19 mouse cellular contexts compared by ENCODE assay signal in the genomic region with DNA sequence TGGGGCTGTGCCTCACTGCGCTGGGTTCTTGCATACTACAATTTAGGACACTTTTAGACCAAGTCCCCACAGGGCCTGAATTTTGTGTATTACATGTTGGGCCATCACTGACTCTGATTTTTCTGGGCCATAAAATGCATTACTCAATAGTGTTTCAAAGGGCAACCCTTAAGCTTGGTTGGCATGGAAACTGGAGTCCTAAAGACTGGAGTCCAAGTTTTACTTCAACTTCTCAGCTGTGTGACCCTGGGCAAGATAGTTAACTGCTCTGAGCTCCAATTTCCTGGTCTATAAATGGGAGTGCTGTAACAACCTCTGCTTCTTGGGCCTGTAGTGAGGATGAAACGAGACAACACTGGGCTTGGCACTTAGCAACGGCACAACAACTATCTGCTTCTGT.
A peak's percentile ranks its signal among the peaks of the same experiment; 100 is the strongest.
DNase-seq lines count a peak whose midpoint lies in the region; ATAC-seq and TF ChIP-seq lines count a peak whose summit lies in the region.
"Had no signal": no experiment of that assay in that cellular context is flagged by ENCODE, and none has a peak within 500 bp of the region (broad histone marks: within the 10 kb centered on the region; RNA-seq: fewer than 3 reads in every experiment).

No protein-coding gene starts in this region.

- peaks cover 79% of the 10 kb centered on the region for H3K4me1 ChIP-seq in forebrain, embryonic 10.5 days
- H3K4me1 ChIP-seq in forebrain, embryonic 11.5 days (replicated peaks; ENCODE audit: control insufficient read depth, insufficient read depth, low read length): peaks cover 12% of the 10 kb centered on the region
- H3K4me1 ChIP-seq in kidney, adult 2 months (ENCODE audit: control insufficient read depth, insufficient read depth, low read length): peaks cover 30% of the 10 kb centered on the region
- peaks cover 42% of the 10 kb centered on the region for H3K4me1 ChIP-seq in intestine, embryonic 16.5 days (ENCODE audit: control insufficient read depth, insufficient read depth, low read length)

- TF ChIP-seq CTCF in kidney, adult 2 months (conservative IDR thresholded peaks at IDR 0.05; ENCODE audit: insufficient read depth, insufficient read length, low read depth, low read length): no peak

- peaks cover 7% of the 10 kb centered on the region; the same call in 1 of the 2 replicates for H3K36me3 ChIP-seq in forebrain, embryonic 10.5 days (replicated peaks)
- H3K36me3 ChIP-seq in forebrain, embryonic 11.5 days (ENCODE audit: control insufficient read depth, insufficient read depth, low read length): no peaks in the 10 kb centered on the region
- H3K36me3 ChIP-seq in kidney, adult 2 months (ENCODE audit: control insufficient read depth, insufficient read depth, low read length): no peaks in the 10 kb centered on the region
- H3K36me3 ChIP-seq in intestine, embryonic 16.5 days (ENCODE audit: control insufficient read depth, insufficient read depth, low read length): no peaks in the 10 kb centered on the region
- H3K36me3 ChIP-seq: hindbrain, embryonic 12.5 days; liver, embryonic 13.5 days; neural tube, embryonic 13.5 days had no signal

- H3K9ac ChIP-seq in forebrain, embryonic 11.5 days (ENCODE audit: low read length): no peak overlapping the region
- no peak overlapping the region for H3K9ac ChIP-seq in intestine, embryonic 16.5 days (ENCODE audit: low read depth, low read length)
- H3K9ac ChIP-seq: forebrain, postnatal 0 days; hindbrain, embryonic 12.5 days; liver, embryonic 13.5 days; lung, embryonic 14.5 days; neural tube, embryonic 13.5 days had no signal

- no peak overlapping the region for H3K4me3 ChIP-seq in forebrain, embryonic 10.5 days
- no peak overlapping the region for H3K4me3 ChIP-seq in forebrain, embryonic 11.5 days (ENCODE audit: low read depth, low read length)
- no peak overlapping the region for H3K4me3 ChIP-seq in kidney, adult 2 months (ENCODE audit: insufficient read depth, low read depth, low read length)
- no peak overlapping the region for H3K4me3 ChIP-seq in intestine, embryonic 16.5 days (ENCODE audit: low read length)
- H3K4me3 ChIP-seq: hindbrain, embryonic 12.5 days; left cerebral cortex, adult 2 months; liver, embryonic 13.5 days; neural tube, embryonic 13.5 days had no signal

- no peaks in the 10 kb centered on the region for H3K27me3 ChIP-seq in forebrain, embryonic 10.5 days (ENCODE audit: poor library complexity, severe bottlenecking)
- no peaks in the 10 kb centered on the region for H3K27me3 ChIP-seq in forebrain, embryonic 11.5 days (ENCODE audit: control insufficient read depth, insufficient read depth, low read length)
- no peaks in the 10 kb centered on the region for H3K27me3 ChIP-seq in kidney, adult 2 months (replicated peaks; ENCODE audit: control insufficient read depth, insufficient read depth, low read length)
- H3K27me3 ChIP-seq in intestine, embryonic 16.5 days (replicated peaks; ENCODE audit: control insufficient read depth, insufficient read depth, low read length): no peaks in the 10 kb centered on the region
- H3K27me3 ChIP-seq: hindbrain, embryonic 12.5 days; liver, embryonic 13.5 days; neural tube, embryonic 13.5 days had no signal

- H3K4me2 ChIP-seq in forebrain, embryonic 11.5 days (ENCODE audit: low read depth, low read length, severe bottlenecking): no peak overlapping the region
- H3K4me2 ChIP-seq in intestine, embryonic 16.5 days (ENCODE audit: low read depth, low read length): no peak overlapping the region
- H3K4me2 ChIP-seq: hindbrain, embryonic 12.5 days; liver, embryonic 13.5 days; lung, embryonic 14.5 days; neural tube, embryonic 13.5 days had no signal

- WGBS in forebrain, embryonic 10.5 days: 84% methylated on average over 3 of the region's 3 CpGs
- WGBS in forebrain, embryonic 11.5 days: 64% methylated on average over 3 of the region's 3 CpGs
- WGBS in kidney, adult 2 months: 62% methylated on average over 3 of the region's 3 CpGs
- WGBS in intestine, embryonic 16.5 days: 44% methylated on average over 3 of the region's 3 CpGs

- 0 out of 2 replicates have a peak overlapping the region, but pooled peaks have one; percentile 53 for H3K27ac ChIP-seq in forebrain, embryonic 10.5 days
- H3K27ac ChIP-seq in forebrain, embryonic 11.5 days (ENCODE audit: low read depth, low read length): no peak overlapping the region
- no peak overlapping the region for H3K27ac ChIP-seq in kidney, adult 2 months (ENCODE audit: insufficient read depth, low read depth, low read length)
- H3K27ac ChIP-seq in intestine, embryonic 16.5 days (ENCODE audit: low read length): peak overlapping the region; percentile 72
- H3K27ac ChIP-seq: hindbrain, embryonic 12.5 days; left cerebral cortex, adult 2 months; liver, embryonic 13.5 days; neural tube, embryonic 13.5 days had no signal

- H3K9me3 ChIP-seq in forebrain, embryonic 10.5 days: no peaks in the 10 kb centered on the region
- H3K9me3 ChIP-seq in forebrain, embryonic 11.5 days (ENCODE audit: control insufficient read depth, low read length): no peaks in the 10 kb centered on the region
- H3K9me3 ChIP-seq in intestine, embryonic 16.5 days (ENCODE audit: control insufficient read depth, low read length): no peaks in the 10 kb centered on the region
- H3K9me3 ChIP-seq: hindbrain, embryonic 12.5 days; liver, embryonic 13.5 days; neural tube, embryonic 13.5 days had no signal

- no peak for TF ChIP-seq POLR2A in kidney, adult 2 months (IDR thresholded peaks at IDR 0.05; ENCODE audit: low read depth, low read length)

- DNase-seq in forebrain, embryonic 10.5 days (ENCODE audit: extremely low spot score, low spot score): no peak
- DNase-seq in forebrain, embryonic 11.5 days (ENCODE audit: low spot score): no peak
- peak; percentile 75 for DNase-seq in kidney, adult 2 months
- DNase-seq in kidney, postnatal 10 days: no peak
- DNase-seq in R1 (ENCODE audit: low read depth, low spot score): peak; percentile 51
- no peak for DNase-seq in cerebellum, adult 9-11 months
- DNase-seq: cerebellum, adult 8-10 months; forebrain, postnatal 0 days; kidney, postnatal 14 days; liver, embryonic 13.5 days; lung, embryonic 14.5 days; right cerebral cortex, adult 18-20 months; thymus, postnatal 36 days had no signal

- ATAC-seq in forebrain, embryonic 11.5 days (replicated peaks; ENCODE audit: low FRiP score): no peak
- ATAC-seq in intestine, embryonic 16.5 days: peak; percentile 65
- no peak for ATAC-seq in frontal cortex, adult (ENCODE audit: low TSS enrichment)
- ATAC-seq: CD4-positive, CD25-positive, alpha-beta regulatory T cell, adult 4 months; forebrain, postnatal 0 days had no signal

Comparison
In these comparisons a context has a peak if more than half of its experiments do, and no peak if none do; other contexts are left out.
1. DNase-seq: peak in kidney, adult 2 months (single experiment) and R1 (single experiment); none in forebrain, embryonic 10.5 days (single experiment), forebrain, embryonic 11.5 days (single experiment), kidney, postnatal 10 days (single experiment) and cerebellum, adult 9-11 months (single experiment).
2. H3K27ac ChIP-seq: peak in forebrain, embryonic 10.5 days (single experiment) and intestine, embryonic 16.5 days (single experiment); none in forebrain, embryonic 11.5 days (single experiment) and kidney, adult 2 months (single experiment).